Mouse (Mus musculus) spleen, postnatal 4 days (tissue): ENCODE data around the gene Btrc.
A peak's percentile ranks its signal among the peaks of the same experiment; 100 is the strongest.

Experiments used
- DNase-seq, 2 experiments: peaks; one replicate each; pipeline ENCODE4 v3.0.0; 2022; ENCODE audit warnings: low spot score in 2 of 2

Btrc gene

GRCm38 (mm10) chr19:45428146-45428545 is 64.6 kb downstream of the Btrc start:
- DNase-seq, result no peak

GRCm38 (mm10) chr19:45430971-45431633 is 67.6 kb downstream of the Btrc start:
- no peak for DNase-seq

- no peak for DNase-seq
These were observed 68.8 kb downstream of the Btrc start for GRCm38 (mm10) chr19:45432351-45432750.

- peak; percentile 69 to 77 for DNase-seq
These were observed 72.5 kb downstream of the Btrc start for GRCm38 (mm10) chr19:45436019-45436418.

- no peak for DNase-seq
These were observed 73.6 kb downstream of the Btrc start for GRCm38 (mm10) chr19:45437175-45437574.

GRCm38 (mm10) chr19:45438191-45438590 is 74.7 kb downstream of the Btrc start:
- DNase-seq, result no peak

GRCm38 (mm10) chr19:45438928-45439846 is 75.7 kb downstream of the Btrc start:
- DNase-seq, result no peak

- no peak for DNase-seq
These were observed 77.1 kb downstream of the Btrc start for GRCm38 (mm10) chr19:45440554-45441175.

GRCm38 (mm10) chr19:45441717-45442116 is 78.2 kb downstream of the Btrc start:
- DNase-seq, result no peak

GRCm38 (mm10) chr19:45445253-45445933 is 81.9 kb downstream of the Btrc start:
- DNase-seq, result peak; percentile 57 to 66

- no peak for DNase-seq
These were observed 83.1 kb downstream of the Btrc start for GRCm38 (mm10) chr19:45446631-45447030.

- no peak for DNase-seq
These were observed 83.7 kb downstream of the Btrc start for GRCm38 (mm10) chr19:45447222-45447621.

- no peak for DNase-seq
These were observed 84.4 kb downstream of the Btrc start for GRCm38 (mm10) chr19:45447886-45448285.

- DNase-seq, result no peak
These were observed 90.9 kb downstream of the Btrc start for GRCm38 (mm10) chr19:45454391-45454790.

- DNase-seq, result no peak
These were observed 93.4 kb downstream of the Btrc start for GRCm38 (mm10) chr19:45456896-45457295.

GRCm38 (mm10) chr19:45458702-45459101 is 95.2 kb downstream of the Btrc start:
- DNase-seq, result peak in 1 of 2 experiments; percentile 50

- peak in 1 of 2 experiments; percentile 43 for DNase-seq
These were observed 96.6 kb downstream of the Btrc start for GRCm38 (mm10) chr19:45459931-45460665.

GRCm38 (mm10) chr19:45460749-45461736 is 97.5 kb downstream of the Btrc start:
- peak in 1 of 2 experiments; percentile 44 for DNase-seq

GRCm38 (mm10) chr19:45469760-45470159 is 106.2 kb downstream of the Btrc start:
- DNase-seq, result no peak
